Mouse (Mus musculus): ENCODE results near the gene Snrnp200. TPM values are rescaled to one million over a fixed set of nuclear protein-coding genes. Genes with fewer than 3 reads are reported as not detected.
A peak's percentile ranks its signal among the peaks of the same experiment; 100 is the strongest.

Gene Snrnp200
- polyA plus RNA-seq, 1 experiment, result 3.3 TPM

DNA sequence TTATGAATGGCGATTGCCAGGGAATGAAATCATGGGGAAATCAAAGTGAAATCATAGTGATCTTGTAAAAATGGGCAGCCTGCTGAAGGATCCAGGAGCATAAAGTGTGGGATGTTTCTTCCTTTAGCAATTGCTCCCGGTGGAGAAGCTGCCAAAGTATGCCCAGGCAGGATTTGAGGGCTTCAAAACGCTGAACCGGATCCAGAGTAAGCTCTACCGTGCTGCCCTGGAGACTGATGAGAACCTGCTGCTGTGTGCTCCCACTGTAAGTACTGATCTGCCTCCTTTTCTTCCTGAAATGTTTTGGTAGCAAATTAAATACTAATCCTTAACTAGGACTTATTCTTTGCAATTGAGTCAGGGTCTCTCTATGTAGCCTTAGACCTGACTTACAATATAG lies 9.6 kb downstream of the Snrnp200 start:
- TF ChIP-seq GATA1 (IDR thresholded peaks at IDR 0.05; ENCODE audit: borderline replicate concordance, low read length) (no peak), FLI1 (IDR thresholded peaks at IDR 0.05; ENCODE audit: low read length) (no peak)
- Histone ChIP-seq H3K4me1 (no peaks in the 10 kb centered on the region), H3K36me3 (replicated peaks; ENCODE audit: low read length) (peaks cover 95% of the 10 kb centered on the region), H3K9me3 (no peaks in the 10 kb centered on the region), H3K4me3 (replicated peaks) (no peak overlapping the region), H3K27me3 (replicated peaks) (no peaks in the 10 kb centered on the region)

DNA sequence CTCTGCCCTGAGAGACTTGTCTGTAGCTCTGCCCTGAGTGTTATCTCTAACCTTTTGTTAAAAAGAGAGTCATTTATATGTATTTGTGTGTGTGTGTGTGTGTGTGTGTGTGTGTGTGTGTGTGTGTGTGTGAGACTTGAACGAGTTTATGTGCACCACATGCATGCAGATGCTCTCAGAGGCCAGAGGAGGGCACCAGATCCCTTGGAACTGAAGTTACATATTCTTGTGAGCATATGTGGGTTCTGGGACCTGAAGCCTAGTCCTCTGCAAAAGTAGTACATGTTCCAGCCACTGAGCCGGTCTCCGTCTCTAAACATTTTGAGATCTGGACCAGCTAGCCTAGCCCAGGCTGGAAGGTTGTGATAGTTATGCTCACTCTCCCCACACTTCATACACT lies 17.1 kb downstream of the Snrnp200 start:
- Histone ChIP-seq H3K4me3 (replicated peaks) (no peak overlapping the region), H3K9me3 (peaks cover 4% of the 10 kb centered on the region; the same call in 1 of the 2 replicates), H3K4me1 (0 out of 2 replicates have a peak, but pooled peaks cover 3% of the 10 kb centered on the region), H3K36me3 (replicated peaks; ENCODE audit: low read length) (peaks cover 99% of the 10 kb centered on the region), H3K27me3 (replicated peaks) (no peaks in the 10 kb centered on the region)
- no peak for TF ChIP-seq GATA1 (IDR thresholded peaks at IDR 0.05; ENCODE audit: borderline replicate concordance, low read length)
- no peak for TF ChIP-seq FLI1 (IDR thresholded peaks at IDR 0.05; ENCODE audit: low read length)

DNA sequence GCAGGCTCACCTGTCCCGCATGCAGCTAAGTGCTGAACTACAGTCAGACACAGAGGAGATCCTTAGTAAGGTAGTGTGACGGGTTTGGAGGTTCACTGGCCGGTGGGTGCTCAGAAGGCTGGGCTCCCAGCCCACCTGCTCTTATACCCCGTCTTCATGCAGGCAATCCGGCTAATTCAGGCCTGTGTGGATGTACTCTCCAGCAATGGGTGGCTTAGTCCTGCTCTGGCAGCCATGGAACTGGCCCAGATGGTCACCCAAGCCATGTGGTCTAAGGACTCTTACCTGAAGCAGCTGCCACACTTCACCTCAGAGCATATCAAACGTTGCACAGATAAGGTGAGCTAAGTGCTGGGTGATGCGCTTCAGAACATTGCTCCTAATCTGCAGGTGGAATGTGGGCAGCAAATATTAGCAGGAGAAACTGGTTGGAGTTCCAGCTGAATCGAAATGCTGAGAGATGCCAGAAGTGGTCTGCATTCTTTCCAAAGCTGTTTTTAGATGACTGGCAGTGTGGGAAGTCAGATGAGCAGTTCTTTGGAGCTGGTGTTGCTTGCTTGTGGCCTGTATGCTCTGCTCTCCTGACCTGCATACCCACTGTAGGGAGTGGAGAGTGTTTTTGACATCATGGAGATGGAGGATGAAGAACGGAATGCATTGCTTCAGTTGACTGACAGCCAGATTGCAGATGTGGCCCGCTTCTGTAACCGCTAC lies 29.9 kb downstream of the Snrnp200 start:
- H3K36me3 ChIP-seq (replicated peaks; ENCODE audit: low read length), result peaks cover 94% of the 10 kb centered on the region
- TF ChIP-seq GATA1 (IDR thresholded peaks at IDR 0.05; ENCODE audit: borderline replicate concordance, low read length) (no peak), FLI1 (IDR thresholded peaks at IDR 0.05; ENCODE audit: low read length) (no peak)
- H3K9me3 ChIP-seq, result no peaks in the 10 kb centered on the region
- no peaks in the 10 kb centered on the region for H3K4me1 ChIP-seq
- H3K27me3 ChIP-seq (replicated peaks), result no peaks in the 10 kb centered on the region
- H3K4me3 ChIP-seq (replicated peaks), result no peak overlapping the region

DNA sequence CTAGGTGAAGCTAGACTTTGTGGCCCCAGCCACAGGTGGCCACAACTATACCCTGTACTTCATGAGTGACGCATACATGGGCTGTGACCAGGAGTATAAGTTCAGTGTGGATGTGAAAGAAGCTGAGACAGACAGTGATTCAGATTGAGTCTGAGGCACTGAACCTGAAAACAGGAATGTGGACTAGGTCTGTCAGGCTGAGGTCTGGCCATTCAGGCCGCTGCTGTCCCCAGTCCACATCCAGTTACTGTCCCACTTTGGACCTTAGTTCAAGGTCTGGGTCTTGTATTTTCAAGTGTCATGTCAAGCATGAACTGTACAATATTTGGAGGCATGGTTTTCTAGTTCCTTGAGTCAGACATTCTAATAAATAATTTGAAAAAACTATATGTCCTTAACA lies 31.9 kb downstream of the Snrnp200 start:
- Histone ChIP-seq H3K9me3 (no peaks in the 10 kb centered on the region), H3K27me3 (replicated peaks) (no peaks in the 10 kb centered on the region), H3K4me1 (peaks cover 2% of the 10 kb centered on the region; the same call in 1 of the 2 replicates), H3K36me3 (replicated peaks; ENCODE audit: low read length) (peaks cover 95% of the 10 kb centered on the region), H3K4me3 (replicated peaks) (no peak overlapping the region)
- TF ChIP-seq GATA1 (IDR thresholded peaks at IDR 0.05; ENCODE audit: borderline replicate concordance, low read length), result no peak
- TF ChIP-seq FLI1 (IDR thresholded peaks at IDR 0.05; ENCODE audit: low read length), result no peak

DNA sequence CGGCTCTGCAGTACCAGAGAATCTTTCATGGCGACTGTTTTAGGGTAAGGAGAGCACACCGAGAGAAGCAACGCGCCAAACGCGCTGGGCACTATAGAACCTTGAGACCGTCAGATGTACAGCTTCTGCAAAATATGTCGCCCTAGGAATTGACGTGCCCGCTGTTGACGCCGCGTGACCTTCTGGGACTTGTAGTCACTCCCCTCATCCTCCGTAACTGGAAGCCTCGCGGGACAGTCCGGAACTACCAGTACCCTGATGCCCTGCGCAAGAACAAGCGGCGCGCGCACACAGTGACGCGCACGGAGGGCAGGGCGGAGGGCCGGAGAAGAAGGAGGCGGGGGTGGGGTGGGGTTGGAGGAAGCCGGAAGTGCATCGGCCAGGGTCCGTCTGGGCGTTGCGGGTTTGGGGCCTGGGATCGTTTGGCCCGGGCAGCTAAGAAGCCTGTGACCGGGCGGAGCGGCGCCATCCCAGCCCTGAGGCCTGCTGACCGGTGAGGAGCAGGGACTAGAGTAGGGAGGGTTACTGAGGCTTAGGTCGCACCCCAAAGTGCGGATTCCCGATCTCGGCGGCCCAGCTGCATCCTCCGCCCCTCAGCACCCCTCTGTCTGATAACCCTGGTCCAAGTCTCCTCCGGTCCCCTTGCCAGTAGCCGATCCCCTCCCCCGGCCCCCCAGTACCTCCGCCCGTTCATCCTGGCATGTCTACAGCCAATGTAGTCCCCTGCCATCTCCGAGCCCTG lies 39.6 kb downstream of the Snrnp200 start, which contains the start of the genes Ciao1 and Tmem127:
Gene Ciao1 (minus strand): TSS at position 225 of the 742 bp plus-strand sequence.
Gene Tmem127 (plus strand): TSS at position 317 of the 742 bp plus-strand sequence.
- H3K27me3 ChIP-seq (replicated peaks), result no peaks in the 10 kb centered on the region
- H3K36me3 ChIP-seq (replicated peaks; ENCODE audit: low read length), result peaks cover 67% of the 10 kb centered on the region
- no peak for TF ChIP-seq FLI1 (IDR thresholded peaks at IDR 0.05; ENCODE audit: low read length)
- no peak for TF ChIP-seq GATA1 (IDR thresholded peaks at IDR 0.05; ENCODE audit: borderline replicate concordance, low read length)
- peaks cover 50% of the 10 kb centered on the region for H3K4me1 ChIP-seq
- H3K9me3 ChIP-seq, result no peaks in the 10 kb centered on the region
- peak within 1 kb of the TSS; percentile 100 for H3K4me3 ChIP-seq (replicated peaks)

DNA sequence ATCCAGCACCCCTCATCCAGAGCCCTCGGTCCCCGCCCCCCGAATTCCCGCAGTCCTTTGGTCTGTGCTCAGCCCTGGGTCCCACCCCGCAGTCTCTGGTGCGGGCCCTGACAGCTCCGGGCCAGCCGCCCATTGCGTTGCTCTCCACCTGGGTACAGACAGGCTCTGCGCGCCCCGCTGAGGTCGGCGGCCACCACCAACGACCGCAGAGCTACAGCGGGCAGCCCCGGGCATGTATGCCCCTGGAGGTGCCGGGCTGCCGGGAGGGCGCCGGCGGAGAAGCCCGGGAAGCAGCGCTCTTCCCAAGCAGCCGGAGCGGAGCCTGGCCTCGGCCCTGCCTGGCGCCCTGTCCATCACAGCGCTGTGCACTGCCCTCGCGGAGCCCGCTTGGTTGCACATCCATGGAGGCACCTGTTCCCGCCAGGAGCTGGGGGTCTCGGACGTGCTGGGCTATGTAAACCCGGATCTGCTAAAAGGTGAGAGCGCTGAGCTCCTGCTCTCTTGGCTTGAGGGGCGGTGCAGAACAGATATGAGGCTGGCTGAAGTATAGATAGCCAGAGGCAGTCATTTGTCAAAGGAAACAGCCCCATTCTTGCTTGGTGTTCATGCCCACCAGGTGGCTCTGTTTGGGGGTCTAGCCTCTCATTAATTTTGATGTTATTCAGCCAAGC lies 40.3 kb downstream of the Snrnp200 start:
- H3K36me3 ChIP-seq (replicated peaks; ENCODE audit: low read length), result peaks cover 64% of the 10 kb centered on the region
- H3K4me1 ChIP-seq, result peaks cover 50% of the 10 kb centered on the region
- H3K27me3 ChIP-seq (replicated peaks), result no peaks in the 10 kb centered on the region
- TF ChIP-seq FLI1 (IDR thresholded peaks at IDR 0.05; ENCODE audit: low read length), result no peak
- no peak for TF ChIP-seq GATA1 (IDR thresholded peaks at IDR 0.05; ENCODE audit: borderline replicate concordance, low read length)
- no peaks in the 10 kb centered on the region for H3K9me3 ChIP-seq
- peak overlapping the region; percentile 100 for H3K4me3 ChIP-seq (replicated peaks)

DNA sequence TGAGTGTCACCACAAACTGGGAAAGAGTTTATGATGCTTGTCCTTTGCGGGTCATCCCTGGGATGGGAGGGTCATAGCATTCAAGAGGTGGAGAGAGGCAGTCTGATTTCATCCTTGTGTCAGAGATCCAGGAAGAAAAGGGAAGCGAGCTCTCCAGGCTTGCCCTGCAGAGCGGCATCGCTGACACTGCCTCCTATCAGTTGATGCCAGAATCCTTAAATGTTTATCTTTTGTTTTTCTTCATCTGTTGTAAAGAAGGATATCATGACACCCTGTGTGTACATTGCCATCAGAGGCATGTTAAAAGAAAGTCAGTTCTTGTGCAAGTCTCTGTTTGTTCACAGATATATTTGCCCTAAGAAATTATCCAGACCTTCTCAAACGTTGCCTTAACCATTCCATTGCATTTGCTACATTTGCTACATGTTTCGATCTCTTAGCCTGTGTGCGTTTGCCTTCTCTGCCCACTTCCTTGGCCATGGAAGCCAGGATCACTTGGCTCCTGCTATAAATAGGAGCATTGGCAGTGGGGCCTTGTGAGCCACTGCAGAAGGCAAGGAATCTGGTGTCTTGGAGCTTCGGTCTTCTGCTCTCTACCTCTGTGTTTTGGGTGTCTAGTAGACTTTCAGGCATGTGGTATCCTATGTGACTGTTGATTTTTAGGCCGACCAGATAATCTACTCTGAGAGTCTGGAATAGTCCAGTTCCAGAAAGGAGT lies 42.3 kb downstream of the Snrnp200 start:
- H3K4me1 ChIP-seq, result peaks cover 55% of the 10 kb centered on the region
- no peak overlapping the region for H3K4me3 ChIP-seq (replicated peaks)
- peaks cover 61% of the 10 kb centered on the region for H3K36me3 ChIP-seq (replicated peaks; ENCODE audit: low read length)
- H3K9me3 ChIP-seq, result no peaks in the 10 kb centered on the region
- no peaks in the 10 kb centered on the region for H3K27me3 ChIP-seq (replicated peaks)
- TF ChIP-seq GATA1 (IDR thresholded peaks at IDR 0.05; ENCODE audit: borderline replicate concordance, low read length) (no peak), FLI1 (IDR thresholded peaks at IDR 0.05; ENCODE audit: low read length) (no peak)

DNA sequence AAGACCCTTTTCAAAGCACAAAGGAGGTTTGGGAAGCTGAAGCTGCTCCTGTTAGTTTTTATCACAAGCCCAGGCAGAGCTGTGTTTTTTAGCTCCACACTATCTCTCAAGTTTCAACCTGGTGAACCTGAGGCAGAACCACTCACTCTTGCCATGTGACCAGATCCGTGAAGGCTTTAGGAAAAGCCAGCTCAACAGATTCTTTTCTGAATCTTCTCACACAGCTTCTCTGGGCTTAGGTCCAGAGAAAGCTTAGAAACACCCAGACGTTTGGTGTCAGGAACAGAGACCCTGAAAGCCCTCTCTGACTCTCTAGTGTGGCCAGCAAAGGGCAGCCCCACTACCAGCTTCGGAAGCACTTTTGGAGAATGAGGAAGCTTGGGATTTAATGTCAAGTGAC lies 43.3 kb downstream of the Snrnp200 start:
- no peaks in the 10 kb centered on the region for H3K27me3 ChIP-seq (replicated peaks)
- peaks cover 48% of the 10 kb centered on the region for H3K4me1 ChIP-seq
- H3K4me3 ChIP-seq (replicated peaks), result no peak overlapping the region
- TF ChIP-seq GATA1 (IDR thresholded peaks at IDR 0.05; ENCODE audit: borderline replicate concordance, low read length), result no peak
- TF ChIP-seq FLI1 (IDR thresholded peaks at IDR 0.05; ENCODE audit: low read length), result no peak
- H3K9me3 ChIP-seq, result no peaks in the 10 kb centered on the region
- H3K36me3 ChIP-seq (replicated peaks; ENCODE audit: low read length), result peaks cover 60% of the 10 kb centered on the region

DNA sequence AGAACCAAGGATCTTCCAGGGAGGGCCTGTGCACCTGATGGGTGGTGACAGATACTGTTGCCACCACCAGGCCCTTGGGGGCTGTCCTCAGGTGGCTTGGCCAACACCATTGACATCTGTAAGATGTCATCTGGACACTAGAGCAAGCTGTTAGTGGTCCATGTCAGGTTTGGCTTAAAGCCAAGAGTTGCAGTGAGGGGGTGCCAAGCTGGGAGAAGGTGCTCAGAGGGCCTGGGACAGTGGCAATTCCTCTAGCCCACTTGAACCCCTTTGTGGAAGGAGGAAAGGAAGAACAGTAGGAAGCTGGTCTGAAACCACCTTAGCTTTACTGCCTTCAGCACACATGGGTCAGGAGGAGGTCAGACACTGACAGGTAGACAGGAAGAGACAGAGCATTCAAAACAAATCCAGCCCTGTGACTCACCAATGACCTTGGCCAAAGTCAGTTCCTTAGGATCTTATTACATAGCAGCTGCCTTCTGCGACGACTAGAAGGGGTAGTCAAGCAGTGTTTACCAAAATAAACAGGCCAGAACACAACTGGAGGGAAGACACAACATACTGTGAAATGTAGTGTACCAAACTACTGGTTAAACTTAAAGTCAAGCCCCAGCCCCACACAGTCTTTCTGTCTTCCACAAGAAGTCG lies 43.8 kb downstream of the Snrnp200 start:
- H3K4me1 ChIP-seq, result peaks cover 46% of the 10 kb centered on the region
- peaks cover 64% of the 10 kb centered on the region for H3K36me3 ChIP-seq (replicated peaks; ENCODE audit: low read length)
- no peaks in the 10 kb centered on the region for H3K27me3 ChIP-seq (replicated peaks)
- no peaks in the 10 kb centered on the region for H3K9me3 ChIP-seq
- no peak for TF ChIP-seq GATA1 (IDR thresholded peaks at IDR 0.05; ENCODE audit: borderline replicate concordance, low read length)
- TF ChIP-seq FLI1 (IDR thresholded peaks at IDR 0.05; ENCODE audit: low read length), result no peak
- H3K4me3 ChIP-seq (replicated peaks), result no peak overlapping the region

Measured in megakaryocyte, embryonic 14.5 days (primary cell).